Mouse (Mus musculus): ENCODE measurements around the gene Plcb4.

- no peak for TF ChIP-seq HCFC1 (IDR thresholded peaks at IDR 0.05; ENCODE audit: borderline replicate concordance, insufficient read depth, low read length)
- TF ChIP-seq MAFK (IDR thresholded peaks at IDR 0.05; ENCODE audit: insufficient read depth, low read depth, low read length), result no peak
- no peak for TF ChIP-seq CHD2 (IDR thresholded peaks at IDR 0.05; ENCODE audit: low read depth, low read length)
- no peak for TF ChIP-seq ZC3H11A (IDR thresholded peaks at IDR 0.05; ENCODE audit: borderline replicate concordance, low read depth, low read length)
These were observed 166.8 kb downstream of the Plcb4 start for GRCm38 (mm10) chr2:135825645-135826044.
